Mouse (Mus musculus): ENCODE data around the gene Slc25a22.

DNA sequence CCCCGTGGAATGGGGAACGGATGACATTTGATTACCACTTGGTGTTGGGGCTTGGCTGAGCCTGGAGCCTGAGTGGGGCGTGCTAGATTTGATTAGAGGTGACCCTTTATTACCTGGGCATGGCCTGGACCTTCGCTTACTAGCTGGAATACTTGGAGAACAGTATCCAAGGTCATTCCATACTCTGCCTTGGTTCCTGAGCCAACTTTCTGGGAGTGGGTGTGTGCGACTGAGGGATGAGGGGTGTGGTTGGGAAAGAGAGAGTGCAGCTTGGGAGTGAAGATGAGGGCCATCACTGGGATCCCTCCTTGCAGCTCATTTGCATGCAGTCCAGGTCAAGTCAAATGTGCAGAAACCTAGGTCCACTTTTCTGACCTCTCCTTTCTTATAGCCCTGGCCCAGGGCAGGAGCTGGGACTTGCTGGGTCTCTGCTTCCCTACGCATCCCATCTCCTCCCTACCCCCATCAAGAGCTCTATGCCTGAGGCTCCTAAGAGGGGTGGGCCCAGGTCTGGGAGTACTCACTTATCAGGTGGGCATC lies 45.5 kb upstream of the Slc25a22 start:
- TF ChIP-seq POLR2A (IDR thresholded peaks at IDR 0.05; ENCODE audit: control insufficient read depth, low read depth, low read length) (no peak), CTCF (IDR thresholded peaks at IDR 0.05; ENCODE audit: control insufficient read depth, insufficient read depth, insufficient replicate concordance, low read depth, low read length) (no peak)

Measured in testis, adult 2 months (tissue).